Mouse (Mus musculus) stomach, postnatal 0 days (tissue): Measurements from ENCODE around the gene Sptlc2. TPM values are rescaled to one million over a fixed set of nuclear protein-coding genes. Genes with fewer than 3 reads are reported as not detected.
A peak's percentile ranks its signal among the peaks of the same experiment; 100 is the strongest.

Source experiments
- ATAC-seq: fragments of 200-750 bp; cut with Nextera tagmentation; 2 replicates; pipeline ENCODE4 v1.8.0; 2017; ENCODE audit not compliant: low FRiP score, low TSS enrichment
- DNase-seq: peaks from one replicate; pipeline ENCODE4 v3.0.0-alpha.2; 2016; ENCODE audit warnings: low spot score
- H3K27ac ChIP-seq: fragments of 300-500 bp; sonication (generic); replicated peaks from 2 replicates; pipeline ENCODE4 v1.5.1; 2014; ENCODE audit warnings: mild to moderate bottlenecking, control low read depth
- H3K27me3 ChIP-seq: fragments of 300-500 bp; sonication (generic); 2 replicates; pipeline ENCODE4 v1.6.1; 2014; ENCODE audit warnings: low read length; ENCODE audit not compliant: control insufficient read depth, insufficient read depth
- H3K36me3 ChIP-seq: fragments of 300-500 bp; sonication (generic); 2 replicates; pipeline ENCODE4 v1.6.1; 2014; ENCODE audit warnings: low read length, mixed read lengths; ENCODE audit not compliant: control insufficient read depth, insufficient read depth
- H3K4me1 ChIP-seq: fragments of 300-500 bp; sonication (generic); replicated peaks from 2 replicates; pipeline ENCODE4 v1.6.1; 2014; ENCODE audit warnings: antibody characterized with exemption; ENCODE audit not compliant: control insufficient read depth, insufficient read depth
- H3K4me2 ChIP-seq: fragments of 300-500 bp; sonication (generic); replicated peaks from 2 replicates; pipeline ENCODE4 v1.6.1; 2014; ENCODE audit warnings: low read depth, mild to moderate bottlenecking, control low read depth, moderate library complexity
- H3K4me3 ChIP-seq: fragments of 300-500 bp; sonication (generic); 2 replicates; pipeline ENCODE4 v1.5.1; 2014; ENCODE audit warnings: low read depth, low read length, control low read depth
- H3K9ac ChIP-seq: fragments of 300-500 bp; sonication (generic); 2 replicates; pipeline ENCODE4 v1.6.1; 2014; ENCODE audit warnings: mild to moderate bottlenecking, low read length, control low read depth, mixed read lengths
- H3K9me3 ChIP-seq: fragments of 300-500 bp; sonication (generic); 2 replicates; pipeline ENCODE4 v1.6.1; 2016; ENCODE audit warnings: low read length; ENCODE audit not compliant: control insufficient read depth
- CTCF ChIP-seq: IDR thresholded peaks from 2 replicates; pipeline ENCODE4 v1.5.1; 2016; ENCODE audit warnings: antibody characterized with exemption, low read depth, mild to moderate bottlenecking, moderate library complexity
- EP300 ChIP-seq: optimal IDR thresholded peaks from 2 replicates; pipeline ENCODE3; 2016; ENCODE audit warnings: antibody characterized with exemption
- WGBS: fragments of 180-500 bp; shearing (Covaris S2); extraction: QIAGEN DNeasy Blood & Tissue Kit; methylation state at CpG from one replicate; pipeline ENCODE4 v1.1.7; 2014; 5-methylcytosine and 5-hydroxymethylcytosine counted together
- polyA plus RNA-seq: library from polyadenylated mRNA; unstranded; fragments of >200 nt; fragmentation: Nextera tagmentation; extraction: Ambion mirVana; gene quantifications from 2 replicates; pipeline ENCODE4 v1.2.1, GENCODE M21; 2015

Gene Sptlc2
- polyA plus RNA-seq, 1 experiment from 2014 or later, result 201 TPM

GRCm38 (mm10) chr12:87421708-87422507 lies 33.8 kb upstream of the Sptlc2 start:
- ATAC-seq (no peak), DNase-seq (no peak)
- 57% methylated on average over 5 of the region's 5 CpGs for WGBS

GRCm38 (mm10) chr12:87419974-87420485 lies 31.9 kb upstream of the Sptlc2 start:
- 68% methylated on average over 12 of the region's 12 CpGs for WGBS
- no peak for TF ChIP-seq EP300
- no peak for TF ChIP-seq CTCF
- Histone ChIP-seq H3K4me3 (no peak overlapping the region), H3K36me3 (no peaks in the 10 kb centered on the region), H3K9ac (no peak overlapping the region), H3K4me1 (no peaks in the 10 kb centered on the region), H3K27ac (no peak overlapping the region), H3K9me3 (no peaks in the 10 kb centered on the region), H3K4me2 (no peak overlapping the region), H3K27me3 (no peaks in the 10 kb centered on the region)
- DNase-seq (no peak), ATAC-seq (0 out of 2 replicates have a peak, but pooled peaks have one; percentile 20)

More at GRCm38 (mm10) chr12:87421708-87422507, 33.8 kb upstream of the Sptlc2 start:
- Histone ChIP-seq H3K9ac (no peak overlapping the region), H3K4me2 (no peak overlapping the region), H3K27ac (no peak overlapping the region), H3K36me3 (no peaks in the 10 kb centered on the region), H3K4me3 (no peak overlapping the region), H3K27me3 (no peaks in the 10 kb centered on the region), H3K9me3 (no peaks in the 10 kb centered on the region), H3K4me1 (no peaks in the 10 kb centered on the region)
- no peak for TF ChIP-seq EP300
- TF ChIP-seq CTCF, result no peak

- Histone ChIP-seq H3K36me3 (no peaks in the 10 kb centered on the region), H3K27ac (no peak overlapping the region), H3K4me3 (no peak overlapping the region), H3K4me2 (no peak overlapping the region), H3K4me1 (no peaks in the 10 kb centered on the region), H3K9me3 (no peaks in the 10 kb centered on the region), H3K27me3 (no peaks in the 10 kb centered on the region), H3K9ac (no peak overlapping the region)
- 80% methylated on average over 5 of the region's 5 CpGs for WGBS
- DNase-seq (no peak), ATAC-seq (no peak)
- TF ChIP-seq CTCF (no peak), EP300 (no peak)
Observed at GRCm38 (mm10) chr12:87418921-87419320, 30.8 kb upstream of the Sptlc2 start.

- peak; percentile 52; the same call in 1 of the 2 replicates for ATAC-seq
- Histone ChIP-seq H3K27ac (no peak overlapping the region), H3K4me1 (no peaks in the 10 kb centered on the region), H3K9me3 (no peaks in the 10 kb centered on the region), H3K9ac (no peak overlapping the region), H3K36me3 (no peaks in the 10 kb centered on the region), H3K4me3 (no peak overlapping the region), H3K4me2 (no peak overlapping the region), H3K27me3 (no peaks in the 10 kb centered on the region)
- WGBS, result 29% methylated on average over 7 of the region's 7 CpGs
- DNase-seq, result peak; percentile 80
- TF ChIP-seq EP300 (no peak), CTCF (peak; percentile 93)
Observed at GRCm38 (mm10) chr12:87416690-87417089, 28.5 kb upstream of the Sptlc2 start.

GRCm38 (mm10) chr12:87415358-87415757 lies 27.2 kb upstream of the Sptlc2 start:
- Histone ChIP-seq H3K27me3 (no peaks in the 10 kb centered on the region), H3K4me3 (no peak overlapping the region), H3K9ac (no peak overlapping the region), H3K27ac (no peak overlapping the region), H3K36me3 (no peaks in the 10 kb centered on the region), H3K4me1 (no peaks in the 10 kb centered on the region), H3K9me3 (no peaks in the 10 kb centered on the region), H3K4me2 (no peak overlapping the region)
- no peak for TF ChIP-seq CTCF
- no peak for TF ChIP-seq EP300
- no peak for ATAC-seq
- DNase-seq, result no peak
- WGBS, result 74% methylated on average over 4 of the region's 4 CpGs

- H3K4me3 ChIP-seq, result no peak overlapping the region
- H3K27ac ChIP-seq, result no peak overlapping the region
- peak; percentile 92 for TF ChIP-seq CTCF
- TF ChIP-seq EP300, result no peak
- WGBS, result 12% methylated on average over 4 of the region's 4 CpGs
- H3K4me1 ChIP-seq, result 0 out of 2 replicates have a peak, but pooled peaks cover under 1% of the 10 kb centered on the region
- H3K9me3 ChIP-seq, result no peaks in the 10 kb centered on the region
- ATAC-seq (0 out of 2 replicates have a peak, but pooled peaks have one; percentile 10), DNase-seq (peak; percentile 77)
- no peaks in the 10 kb centered on the region for H3K36me3 ChIP-seq
- H3K4me2 ChIP-seq, result no peak overlapping the region
- H3K9ac ChIP-seq, result no peak overlapping the region
- H3K27me3 ChIP-seq, result no peaks in the 10 kb centered on the region
Observed at GRCm38 (mm10) chr12:87413179-87413790, 25.1 kb upstream of the Sptlc2 start.
